20 mouse cellular contexts compared by ENCODE assay signal in genomic region chr1:114496455-114496854, GRCm38 (mm10).
DNase-seq lines count a peak whose midpoint lies in the region; TF ChIP-seq lines count a peak whose summit lies in the region.
"Had no signal": no experiment of that assay in that cellular context is flagged by ENCODE, and none has a peak within 500 bp of the region (broad histone marks: within the 10 kb centered on the region; RNA-seq: fewer than 3 reads in every experiment).

No protein-coding gene starts in this region.

- H3K27ac ChIP-seq in left cerebral cortex, adult 2 months: no peak overlapping the region
- H3K27ac ChIP-seq: limb, embryonic 13.5 days; lung, embryonic 15.5 days; midbrain, embryonic 10.5 days; midbrain, embryonic 15.5 days had no signal

- no peak overlapping the region for H3K4me3 ChIP-seq in left cerebral cortex, adult 2 months
- H3K4me3 ChIP-seq: erythroblast, embryonic 14.5 days; limb, embryonic 13.5 days; lung, embryonic 15.5 days; midbrain, embryonic 10.5 days; midbrain, embryonic 15.5 days had no signal

- intact Hi-C loops in left cerebral cortex, postnatal 25 days (cut with DNase I): no loop called here
- intact Hi-C loops in left cerebral cortex, adult 2 months (cut with DNase I): no loop called here
- intact Hi-C loops in heart, postnatal 10 days (cut with DNase I): no loop called here

- peak; percentile 5 to 42 for DNase-seq in frontal cortex, postnatal 36 days (ENCODE audit: low spot score in 2 of 2)
- DNase-seq in frontal cortex, postnatal 10 days (ENCODE audit: low spot score in 2 of 2): no peak
- peak; percentile 11 to 59 for DNase-seq in left cerebral cortex, postnatal 25 days (ENCODE audit: low spot score in 2 of 2)
- no peak for DNase-seq in left cerebral cortex, adult 2 months (ENCODE audit: extremely low spot score in 1 of 2, low spot score in 2 of 2)
- peak; percentile 17 to 26 for DNase-seq in right cerebral cortex, postnatal 10 days (ENCODE audit: low spot score in 2 of 2)
- no peak for DNase-seq in adrenal gland, adult 8-10 months
- DNase-seq in heart, postnatal 10 days: no peak
- DNase-seq: adrenal gland, postnatal 25 days; cerebellum, adult 2 months; cerebellum, postnatal 14 days; gastrocnemius, postnatal 14 days; kidney, adult 18-20 months; kidney, postnatal 4 days; layer of hippocampus, postnatal 36 days; thymus, postnatal 4 days had no signal

- TF ChIP-seq CTCF in left cerebral cortex, adult 2 months (IDR thresholded peaks at IDR 0.05): no peak

Comparison
In these comparisons a context has a peak if more than half of its experiments do, and no peak if none do; other contexts are left out.
1. DNase-seq: peak in frontal cortex, postnatal 36 days (2 of 2), left cerebral cortex, postnatal 25 days (2 of 2) and right cerebral cortex, postnatal 10 days (2 of 2); none in frontal cortex, postnatal 10 days (0 of 2), left cerebral cortex, adult 2 months (0 of 2), adrenal gland, adult 8-10 months (single experiment) and heart, postnatal 10 days (0 of 2).